Mouse (Mus musculus): ENCODE measurements around the gene Prkra. TPM values are rescaled to one million over a fixed set of nuclear protein-coding genes. Genes with fewer than 3 reads are reported as not detected.

Gene Prkra
- total and polyA plus RNA-seq, 3 experiments: 18.8 to 21.5 TPM; not detected in 1

GRCm38 (mm10) chr2:76686986-76687385 lies 39.2 kb upstream of the Prkra start:
- Histone ChIP-seq H3K9me3 (replicated peaks; ENCODE audit: insufficient read depth, low read length) (no peaks in the 10 kb centered on the region), H3K9ac (ENCODE audit: control insufficient read depth, low read depth, low read length, poor library complexity, severe bottlenecking) (no peak overlapping the region), H3K27me3 (ENCODE audit: control insufficient read depth in 1 of 2, insufficient read depth in 2 of 2, low read length in 2 of 2) (no peaks in the 10 kb centered on the region), H3K36me3 (ENCODE audit: control insufficient read depth in 1 of 2, insufficient read depth in 2 of 2, low read length in 2 of 2) (peaks cover 22 to 47% of the 10 kb centered on the region in 2 experiments), H3K79me2 (ENCODE audit: control insufficient read depth, insufficient read depth, low read length, poor library complexity) (peaks cover 2% of the 10 kb centered on the region; the same call in 1 of the 2 replicates), H3K4me3 (ENCODE audit: control insufficient read depth in 1 of 2, insufficient read depth in 1 of 2, low read depth in 2 of 2, low read length in 2 of 2) (no peak overlapping the region), H3K4me1 (ENCODE audit: control insufficient read depth in 1 of 2, insufficient read depth in 2 of 2, low read length in 2 of 2) (peaks cover 25 to 32% of the 10 kb centered on the region in 2 experiments), H3K27ac (ENCODE audit: control insufficient read depth, low read depth, low read length) (peak overlapping the region; percentile 49)
- TF ChIP-seq RAD21 (IDR thresholded peaks at IDR 0.05; ENCODE audit: low read depth, low read length) (no peak), ZMIZ1 (IDR thresholded peaks at IDR 0.05; ENCODE audit: low read depth, low read length) (no peak), ETS1 (IDR thresholded peaks at IDR 0.05; ENCODE audit: low read depth, low read length) (peak; percentile 100), RCOR1 (IDR thresholded peaks at IDR 0.05; ENCODE audit: low read depth, low read length) (no peak), TCF12 (IDR thresholded peaks at IDR 0.05; ENCODE audit: low read depth, low read length) (peak; percentile 77), EP300 (IDR thresholded peaks at IDR 0.05; ENCODE audit: low read depth in 1 of 2, low read length in 2 of 2) (peak in 1 of 2 experiments; percentile 50; a peak in 2 of 4 replicates), USF1 (IDR thresholded peaks at IDR 0.05; ENCODE audit: low read depth, low read length) (no peak), MXI1 (IDR thresholded peaks at IDR 0.05; ENCODE audit: low read depth, low read length) (0 out of 2 replicates have a peak, but pooled peaks have one; percentile 33), CHD1 (IDR thresholded peaks at IDR 0.05; ENCODE audit: low read depth, low read length) (no peak), TAL1 (IDR thresholded peaks at IDR 0.05; ENCODE audit: low read length) (peak; percentile 22; the same call in 1 of the 2 replicates), BHLHE40 (IDR thresholded peaks at IDR 0.05; ENCODE audit: borderline replicate concordance, low read depth, low read length) (0 out of 2 replicates have a peak, but pooled peaks have one; percentile 15), GATA1 (IDR thresholded peaks at IDR 0.05; ENCODE audit: low read depth, low read length) (peak; percentile 42), ZC3H11A (IDR thresholded peaks at IDR 0.05; ENCODE audit: low read depth, low read length) (no peak), MAZ (IDR thresholded peaks at IDR 0.05; ENCODE audit: low read depth, low read length) (no peak), SIN3A (IDR thresholded peaks at IDR 0.05; ENCODE audit: low read length) (peak; percentile 71)
- peak; percentile 59 for DNase-seq (ENCODE audit: low read depth, low spot score)

- peaks cover 16% of the 10 kb centered on the region for H3K79me2 ChIP-seq (ENCODE audit: control insufficient read depth, insufficient read depth, low read length, poor library complexity)
- peaks cover 17 to 28% of the 10 kb centered on the region in 2 experiments for H3K36me3 ChIP-seq (ENCODE audit: control insufficient read depth in 1 of 2, insufficient read depth in 2 of 2, low read length in 2 of 2)
- DNase-seq (ENCODE audit: low read depth, low spot score): no peak
- no peaks in the 10 kb centered on the region for H3K9me3 ChIP-seq (replicated peaks; ENCODE audit: insufficient read depth, low read length)
- no peak for TF ChIP-seq TCF12 (IDR thresholded peaks at IDR 0.05; ENCODE audit: low read depth, low read length)
- no peak for TF ChIP-seq BHLHE40 (IDR thresholded peaks at IDR 0.05; ENCODE audit: borderline replicate concordance, low read depth, low read length)
- TF ChIP-seq KAT2A (conservative IDR thresholded peaks at IDR 0.05; ENCODE audit: low read depth, low read length): no peak
- TF ChIP-seq RAD21 (IDR thresholded peaks at IDR 0.05; ENCODE audit: low read depth, low read length): no peak
- TF ChIP-seq ZC3H11A (IDR thresholded peaks at IDR 0.05; ENCODE audit: low read depth, low read length): no peak
- TF ChIP-seq MAFK (IDR thresholded peaks at IDR 0.05; ENCODE audit: borderline replicate concordance, low read depth, low read length): no peak
- no peak for TF ChIP-seq NRF1 (IDR thresholded peaks at IDR 0.05; ENCODE audit: insufficient read depth, low read depth, low read length, poor library complexity, severe bottlenecking)
- no peak for TF ChIP-seq CTCF (IDR thresholded peaks at IDR 0.05 in 2 of 3, conservative IDR thresholded peaks at IDR 0.05 in 1 of 3; ENCODE audit: control insufficient read depth in 1 of 3, insufficient read depth in 1 of 3, low read depth in 2 of 3, low read length in 3 of 3, poor library complexity in 1 of 3, severe bottlenecking in 1 of 3)
- no peak for TF ChIP-seq E2F4 (IDR thresholded peaks at IDR 0.05; ENCODE audit: borderline replicate concordance, low read depth, low read length)
- TF ChIP-seq USF2 (IDR thresholded peaks at IDR 0.05; ENCODE audit: borderline replicate concordance in 1 of 2, insufficient read depth in 1 of 2, low read depth in 1 of 2, low read length in 2 of 2): no peak
- no peak overlapping the region for H3K4me3 ChIP-seq (ENCODE audit: control insufficient read depth in 1 of 2, insufficient read depth in 1 of 2, low read depth in 2 of 2, low read length in 2 of 2)
- H3K27me3 ChIP-seq (ENCODE audit: control insufficient read depth in 1 of 2, insufficient read depth in 2 of 2, low read length in 2 of 2): no peaks in the 10 kb centered on the region
- H3K4me1 ChIP-seq (ENCODE audit: control insufficient read depth in 1 of 2, insufficient read depth in 2 of 2, low read length in 2 of 2): peaks cover 2 to 11% of the 10 kb centered on the region in 2 experiments
- no peak overlapping the region for H3K27ac ChIP-seq (ENCODE audit: control insufficient read depth, low read depth, low read length)
- no peak overlapping the region for H3K9ac ChIP-seq (ENCODE audit: control insufficient read depth, low read depth, low read length, poor library complexity, severe bottlenecking)
Observed at GRCm38 (mm10) chr2:76682301-76682700, 34.5 kb upstream of the Prkra start.
